Mouse (Mus musculus): Measurements from ENCODE around the gene Tmem161b. TPM values are rescaled to one million over a fixed set of nuclear protein-coding genes. Genes with fewer than 3 reads are reported as not detected.
A peak's percentile ranks its signal among the peaks of the same experiment; 100 is the strongest.
"Not testable (repeated sequence)": the region's sequence is repeated elsewhere in the genome, so short reads cannot be mapped to it uniquely, and the experiment has no call there.

Gene Tmem161b
- polyA plus RNA-seq (2014; fragmentation: Nextera tagmentation; extraction: Ambion mirVana), result 13.1 and 15.0 TPM in 2 replicates

DNA sequence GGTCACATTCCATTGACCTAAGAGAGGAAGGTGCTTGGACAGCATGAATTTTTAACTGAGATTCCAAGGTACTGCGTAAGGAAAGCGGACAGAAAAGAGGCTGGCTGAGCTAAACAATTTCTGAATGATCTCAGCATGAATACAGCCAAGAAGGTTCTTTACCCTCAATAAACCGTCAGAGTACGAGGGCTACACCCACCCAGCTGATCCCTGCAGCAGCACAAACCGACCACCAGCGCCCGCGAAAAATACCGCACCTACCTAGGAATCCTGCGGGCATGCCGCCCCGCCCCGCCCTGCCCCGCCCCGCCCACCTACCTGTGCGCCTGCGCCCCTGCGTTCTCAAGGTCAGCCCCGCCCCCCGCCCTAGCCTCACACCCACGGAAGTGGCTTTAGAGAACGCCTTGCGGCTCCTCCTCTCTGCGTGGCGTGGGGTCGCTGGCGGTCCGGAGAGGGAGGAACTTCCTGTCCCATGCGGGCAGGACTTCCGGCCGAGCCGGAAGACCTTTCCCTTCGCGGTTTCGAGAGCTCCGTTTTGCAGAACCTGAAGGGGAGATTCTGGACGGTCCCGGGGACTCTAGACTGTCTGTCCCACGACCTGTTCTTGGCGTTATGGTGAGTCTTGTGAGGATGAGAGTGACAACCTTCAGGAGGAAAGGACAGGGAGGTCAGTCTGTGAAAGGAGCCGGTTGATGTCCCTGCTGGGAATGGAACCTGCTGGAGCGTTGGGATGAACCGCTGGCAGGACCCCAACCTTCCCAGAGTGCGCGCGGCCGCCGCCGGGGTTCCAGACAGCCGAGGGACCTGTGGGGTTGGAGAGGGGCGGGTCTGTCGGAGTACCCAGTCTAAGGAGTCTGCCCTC, at the start of gene Tmem161b:
TSS of gene Tmem161b (plus strand) at position 477 of the 862 bp plus-strand sequence.
- peak; percentile 99 for ATAC-seq (ENCODE audit: insufficient number of reproducible peaks, insufficient read depth, low FRiP score, low read depth)
- Histone ChIP-seq H3K4me2 (ENCODE audit: low read length) (peak within 1 kb of the TSS; percentile 83), H3K4me3 (ENCODE audit: control insufficient read depth in 1 of 2, insufficient read depth in 1 of 2, low read depth in 1 of 2, low read length in 2 of 2) (peak within 1 kb of the TSS; percentile 70 to 82), H3K36me3 (ENCODE audit: control insufficient read depth, insufficient read depth, low read length) (no peaks in the 10 kb centered on the region), H3K4me1 (ENCODE audit: control insufficient read depth in 2 of 2, insufficient read depth in 2 of 2, low read length in 2 of 2) (peaks cover 0 to 11% of the 10 kb centered on the region in 2 experiments; a peak in 2 of 4 replicates), H3K9ac (ENCODE audit: low read length) (peak within 1 kb of the TSS; percentile 77), H3K27ac (replicated peaks in 1 of 2; ENCODE audit: control insufficient read depth in 1 of 2, insufficient read depth in 1 of 2, low read depth in 2 of 2, low read length in 2 of 2) (peak within 1 kb of the TSS; percentile 75 to 86), H3K9me3 (ENCODE audit: control insufficient read depth, low read length) (no peaks in the 10 kb centered on the region), H3K27me3 (ENCODE audit: control insufficient read depth, insufficient read depth, low read length) (no peaks in the 10 kb centered on the region)
- WGBS, result under 1% methylated on average over 48 of the region's 52 CpGs

DNA sequence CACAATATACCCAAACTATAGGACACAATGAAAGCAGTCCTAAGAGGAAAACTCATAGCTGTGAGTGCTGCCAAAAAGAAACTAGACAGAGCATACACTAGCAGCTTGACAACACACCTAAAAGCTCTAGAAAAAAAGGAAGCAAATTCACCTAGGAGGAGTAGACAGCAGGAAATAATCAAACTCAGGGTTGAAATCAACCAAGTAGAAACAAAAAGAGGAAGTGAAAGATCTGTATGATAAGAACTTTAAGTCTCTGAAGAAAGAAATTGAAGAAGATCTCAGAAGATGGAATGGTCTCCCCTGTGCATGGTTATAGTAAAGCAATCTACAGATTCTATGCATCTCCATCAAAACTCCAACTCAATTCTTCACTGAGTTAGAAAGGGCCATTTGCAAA, 36.3 kb upstream of the Tmem161b start:
- H3K4me3 ChIP-seq (ENCODE audit: control insufficient read depth in 1 of 2, insufficient read depth in 1 of 2, low read depth in 1 of 2, low read length in 2 of 2); H3K9me3 ChIP-seq (ENCODE audit: control insufficient read depth, low read length); H3K27me3 ChIP-seq (ENCODE audit: control insufficient read depth, insufficient read depth, low read length); ATAC-seq (ENCODE audit: insufficient number of reproducible peaks, insufficient read depth, low FRiP score, low read depth); H3K4me2 ChIP-seq (ENCODE audit: low read length); H3K4me1 ChIP-seq (ENCODE audit: control insufficient read depth in 2 of 2, insufficient read depth in 2 of 2, low read length in 2 of 2); H3K9ac ChIP-seq (ENCODE audit: low read length); H3K27ac ChIP-seq (replicated peaks in 1 of 2; ENCODE audit: control insufficient read depth in 1 of 2, insufficient read depth in 1 of 2, low read depth in 2 of 2, low read length in 2 of 2); H3K36me3 ChIP-seq (ENCODE audit: control insufficient read depth, insufficient read depth, low read length): not testable (repeated sequence)

DNA sequence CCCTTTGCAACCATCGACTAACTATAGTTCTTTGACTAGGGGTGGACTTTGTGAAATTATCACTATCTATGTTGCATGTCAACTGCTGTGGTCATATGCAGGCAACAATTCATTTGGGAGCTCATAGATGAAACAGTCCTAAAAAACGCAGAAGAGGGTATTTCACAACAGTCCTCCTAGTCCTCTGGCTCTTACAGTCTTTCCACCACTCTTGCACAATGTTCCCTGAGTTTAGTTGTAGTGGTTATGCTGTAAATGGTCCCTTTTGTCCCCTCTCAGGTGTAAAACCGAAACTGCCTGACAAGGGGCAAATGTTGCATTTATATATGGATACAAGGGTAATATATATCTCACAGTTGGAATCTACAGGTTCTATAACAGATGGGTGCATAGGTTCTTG, 29.4 kb upstream of the Tmem161b start:
- ATAC-seq (ENCODE audit: insufficient number of reproducible peaks, insufficient read depth, low FRiP score, low read depth), result no peak
- Histone ChIP-seq H3K9me3 (ENCODE audit: control insufficient read depth, low read length) (no peaks in the 10 kb centered on the region), H3K4me2 (ENCODE audit: low read length) (no peak overlapping the region), H3K4me3 (ENCODE audit: control insufficient read depth in 1 of 2, insufficient read depth in 1 of 2, low read depth in 1 of 2, low read length in 2 of 2) (no peak overlapping the region), H3K4me1 (ENCODE audit: control insufficient read depth in 2 of 2, insufficient read depth in 2 of 2, low read length in 2 of 2) (no peaks in the 10 kb centered on the region), H3K27ac (replicated peaks in 1 of 2; ENCODE audit: control insufficient read depth in 1 of 2, insufficient read depth in 1 of 2, low read depth in 2 of 2, low read length in 2 of 2) (no peak overlapping the region), H3K27me3 (ENCODE audit: control insufficient read depth, insufficient read depth, low read length) (no peaks in the 10 kb centered on the region), H3K36me3 (ENCODE audit: control insufficient read depth, insufficient read depth, low read length) (no peaks in the 10 kb centered on the region), H3K9ac (ENCODE audit: low read length) (no peak overlapping the region)
- WGBS, result 64% methylated on average over 3 of the region's 3 CpGs

DNA sequence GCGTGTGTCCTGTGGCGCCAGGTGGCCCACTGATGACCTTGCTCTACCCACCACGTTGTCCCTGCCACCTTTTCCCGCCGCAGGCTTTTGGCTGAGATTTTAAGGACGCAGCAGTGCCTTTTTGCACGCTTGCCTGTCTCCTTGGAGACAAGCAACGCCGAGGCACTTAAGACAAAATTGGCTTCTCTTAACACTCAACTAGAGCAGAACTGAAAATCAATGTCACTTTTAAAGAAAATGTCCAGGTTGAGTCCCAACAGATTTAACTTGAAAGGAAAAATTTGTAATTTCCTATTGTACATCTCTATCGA, 541 bp downstream of the Tmem161b start:
- Histone ChIP-seq H3K9me3 (ENCODE audit: control insufficient read depth, low read length) (no peaks in the 10 kb centered on the region), H3K4me3 (ENCODE audit: control insufficient read depth in 1 of 2, insufficient read depth in 1 of 2, low read depth in 1 of 2, low read length in 2 of 2) (peak overlapping the region; percentile 58 to 82), H3K36me3 (ENCODE audit: control insufficient read depth, insufficient read depth, low read length) (no peaks in the 10 kb centered on the region), H3K4me1 (ENCODE audit: control insufficient read depth in 2 of 2, insufficient read depth in 2 of 2, low read length in 2 of 2) (peaks cover 0 to 11% of the 10 kb centered on the region in 2 experiments; a peak in 2 of 4 replicates), H3K4me2 (ENCODE audit: low read length) (peak overlapping the region; percentile 83), H3K9ac (ENCODE audit: low read length) (peak overlapping the region; percentile 77), H3K27me3 (ENCODE audit: control insufficient read depth, insufficient read depth, low read length) (no peaks in the 10 kb centered on the region), H3K27ac (replicated peaks in 1 of 2; ENCODE audit: control insufficient read depth in 1 of 2, insufficient read depth in 1 of 2, low read depth in 2 of 2, low read length in 2 of 2) (peak overlapping the region in 1 of 2 experiments; percentile 86; a peak in 3 of 4 replicates)
- ATAC-seq (ENCODE audit: insufficient number of reproducible peaks, insufficient read depth, low FRiP score, low read depth), result no peak
- WGBS, result 2% methylated on average over 10 of the region's 10 CpGs

DNA sequence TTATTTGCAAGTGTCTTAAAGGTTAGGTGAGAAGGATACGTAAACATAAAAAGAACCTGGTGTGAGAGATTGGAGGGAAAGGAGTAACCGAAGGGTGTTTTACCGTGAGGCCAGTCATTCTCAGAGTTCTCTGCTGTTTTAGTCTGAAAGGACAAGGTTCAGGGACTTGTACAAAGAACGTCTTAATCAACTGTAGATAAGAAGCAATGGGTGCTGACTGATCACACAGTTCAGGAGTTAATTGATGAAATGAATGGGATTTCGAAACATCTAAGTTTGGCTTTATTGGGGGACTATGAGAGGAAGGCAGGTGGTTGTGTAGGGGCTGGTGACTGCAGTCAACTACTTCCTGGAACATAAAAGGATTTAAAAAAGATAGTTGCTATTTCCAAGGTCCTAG, 922 bp downstream of the Tmem161b start:
- Histone ChIP-seq H3K4me3 (ENCODE audit: control insufficient read depth in 1 of 2, insufficient read depth in 1 of 2, low read depth in 1 of 2, low read length in 2 of 2) (peak overlapping the region; percentile 58 to 82; a peak in 3 of 4 replicates), H3K27ac (replicated peaks in 1 of 2; ENCODE audit: control insufficient read depth in 1 of 2, insufficient read depth in 1 of 2, low read depth in 2 of 2, low read length in 2 of 2) (no peak overlapping the region), H3K9me3 (ENCODE audit: control insufficient read depth, low read length) (no peaks in the 10 kb centered on the region), H3K4me2 (ENCODE audit: low read length) (peak overlapping the region; percentile 83), H3K36me3 (ENCODE audit: control insufficient read depth, insufficient read depth, low read length) (no peaks in the 10 kb centered on the region), H3K27me3 (ENCODE audit: control insufficient read depth, insufficient read depth, low read length) (no peaks in the 10 kb centered on the region), H3K9ac (ENCODE audit: low read length) (peak overlapping the region; percentile 77), H3K4me1 (ENCODE audit: control insufficient read depth in 2 of 2, insufficient read depth in 2 of 2, low read length in 2 of 2) (peaks cover 0 to 11% of the 10 kb centered on the region in 2 experiments; a peak in 2 of 4 replicates)
- no peak for ATAC-seq (ENCODE audit: insufficient number of reproducible peaks, insufficient read depth, low FRiP score, low read depth)
- 38% methylated on average over 5 of the region's 5 CpGs for WGBS

DNA sequence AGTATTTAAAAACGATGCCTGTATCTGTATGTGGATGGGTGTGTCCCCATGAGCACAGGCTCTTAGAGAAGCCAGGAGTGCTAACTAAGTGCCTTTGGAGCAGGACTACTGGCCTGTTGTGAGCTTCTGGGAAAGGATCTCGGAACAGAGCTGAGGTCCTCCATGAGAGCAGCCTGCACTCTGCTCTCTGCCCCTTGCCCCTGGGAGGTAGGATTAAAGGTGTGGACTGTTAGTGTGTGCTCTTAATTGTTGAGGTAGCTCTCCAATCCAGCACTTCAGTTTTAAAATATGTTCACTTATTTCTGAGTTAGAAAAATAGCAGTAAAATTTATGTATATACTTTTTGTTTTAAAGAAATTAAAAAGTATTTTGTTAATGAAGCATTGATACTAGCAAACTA, 11.9 kb downstream of the Tmem161b start:
- no peak overlapping the region for H3K4me2 ChIP-seq (ENCODE audit: low read length)
- H3K27me3 ChIP-seq (ENCODE audit: control insufficient read depth, insufficient read depth, low read length), result no peaks in the 10 kb centered on the region
- H3K9me3 ChIP-seq (ENCODE audit: control insufficient read depth, low read length), result peaks cover 12% of the 10 kb centered on the region
- 0 out of 2 replicates have a peak, but pooled peaks cover 2% of the 10 kb centered on the region for H3K36me3 ChIP-seq (ENCODE audit: control insufficient read depth, insufficient read depth, low read length)
- H3K4me1 ChIP-seq (ENCODE audit: control insufficient read depth in 2 of 2, insufficient read depth in 2 of 2, low read length in 2 of 2), result no peaks in the 10 kb centered on the region
- ATAC-seq (ENCODE audit: insufficient number of reproducible peaks, insufficient read depth, low FRiP score, low read depth), result no peak
- no peak overlapping the region for H3K27ac ChIP-seq (replicated peaks in 1 of 2; ENCODE audit: control insufficient read depth in 1 of 2, insufficient read depth in 1 of 2, low read depth in 2 of 2, low read length in 2 of 2)
- H3K4me3 ChIP-seq (ENCODE audit: control insufficient read depth in 1 of 2, insufficient read depth in 1 of 2, low read depth in 1 of 2, low read length in 2 of 2), result no peak overlapping the region
- 77% methylated on average over 2 of the region's 2 CpGs for WGBS
- H3K9ac ChIP-seq (ENCODE audit: low read length), result no peak overlapping the region

DNA sequence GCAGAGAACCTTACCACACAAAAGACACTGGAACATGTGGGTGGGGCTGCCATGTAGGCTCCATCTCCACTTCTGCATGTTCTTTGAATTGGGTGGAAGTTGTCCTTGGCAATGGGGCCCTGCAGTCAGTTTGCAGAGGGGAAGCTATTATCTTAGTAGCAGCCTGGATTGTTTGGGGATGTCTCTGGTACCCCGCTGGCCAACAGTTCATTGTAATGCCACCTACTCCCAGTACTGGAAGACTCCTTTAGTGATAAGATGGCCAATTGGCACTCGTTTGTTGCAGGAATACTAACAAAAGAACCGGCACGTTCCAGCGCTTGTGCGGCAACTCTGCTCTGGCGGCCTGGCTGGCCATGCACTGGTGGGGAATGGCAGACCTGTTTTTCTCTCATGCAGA, 14.7 kb downstream of the Tmem161b start:
- ATAC-seq (ENCODE audit: insufficient number of reproducible peaks, insufficient read depth, low FRiP score, low read depth), result no peak
- 86% methylated on average over 7 of the region's 7 CpGs for WGBS
- no peaks in the 10 kb centered on the region for H3K27me3 ChIP-seq (ENCODE audit: control insufficient read depth, insufficient read depth, low read length)

More for the DNA sequence above, 14.7 kb downstream of the Tmem161b start:
- Histone ChIP-seq H3K9me3 (ENCODE audit: control insufficient read depth, low read length) (peaks cover 12% of the 10 kb centered on the region), H3K4me1 (ENCODE audit: control insufficient read depth in 2 of 2, insufficient read depth in 2 of 2, low read length in 2 of 2) (no peaks in the 10 kb centered on the region), H3K27ac (replicated peaks in 1 of 2; ENCODE audit: control insufficient read depth in 1 of 2, insufficient read depth in 1 of 2, low read depth in 2 of 2, low read length in 2 of 2) (no peak overlapping the region), H3K4me3 (ENCODE audit: control insufficient read depth in 1 of 2, insufficient read depth in 1 of 2, low read depth in 1 of 2, low read length in 2 of 2) (no peak overlapping the region), H3K4me2 (ENCODE audit: low read length) (no peak overlapping the region), H3K36me3 (ENCODE audit: control insufficient read depth, insufficient read depth, low read length) (0 out of 2 replicates have a peak, but pooled peaks cover 2% of the 10 kb centered on the region), H3K9ac (ENCODE audit: low read length) (no peak overlapping the region)

Measured in heart, embryonic 14.5 days (tissue).